Mouse (Mus musculus) heart, embryonic 16.5 days (tissue): Measurements from ENCODE around the gene Kif1c. TPM values are rescaled to one million over a fixed set of nuclear protein-coding genes. Genes with fewer than 3 reads are reported as not detected.

Source experiments
- ATAC-seq: fragments of 200-750 bp; cut with Nextera tagmentation; replicated peaks from 2 replicates; pipeline ENCODE4 v1.8.0; 2017; ENCODE audit warnings: moderate number of reproducible peaks; ENCODE audit not compliant: insufficient read depth, low FRiP score; ENCODE audit errors: extremely low read depth
- H3K27ac ChIP-seq: fragments of 300-500 bp; sonication (generic); 2 replicates; pipeline ENCODE4 v1.5.1; 2014; ENCODE audit warnings: mild to moderate bottlenecking, low read length, control low read depth, moderate library complexity
- H3K27me3 ChIP-seq: fragments of 300-500 bp; sonication (generic); 2 replicates; pipeline ENCODE4 v1.6.1; 2014; ENCODE audit warnings: low read length, mixed read lengths; ENCODE audit not compliant: control insufficient read depth, insufficient read depth
- H3K36me3 ChIP-seq: fragments of 300-500 bp; sonication (generic); 2 replicates; pipeline ENCODE4 v1.6.1; 2014; ENCODE audit not compliant: control insufficient read depth, insufficient read depth
- H3K4me1 ChIP-seq: fragments of 300-500 bp; sonication (generic); 2 replicates; pipeline ENCODE4 v1.6.1; 2014; ENCODE audit warnings: low read length, mixed read lengths; ENCODE audit not compliant: control insufficient read depth, insufficient read depth
- H3K4me2 ChIP-seq: fragments of 300-500 bp; sonication (generic); 2 replicates; pipeline ENCODE4 v1.6.1; 2014; ENCODE audit warnings: low read depth, mild to moderate bottlenecking, control low read depth, low read length
- H3K4me3 ChIP-seq: fragments of 300-500 bp; sonication (generic); 2 replicates; pipeline ENCODE4 v1.5.1; 2014; ENCODE audit warnings: mild to moderate bottlenecking, control low read depth, low read length
- H3K9ac ChIP-seq: fragments of 300-500 bp; sonication (generic); 2 replicates; pipeline ENCODE4 v1.6.1; 2014; ENCODE audit warnings: low read length, control low read depth
- H3K9me3 ChIP-seq: fragments of 300-500 bp; sonication (generic); replicated peaks from 2 replicates; pipeline ENCODE4 v1.6.1; 2016; ENCODE audit warnings: low read length; ENCODE audit not compliant: control insufficient read depth
- WGBS: fragments of 180-500 bp; shearing (Covaris S2); extraction: QIAGEN DNeasy Blood & Tissue Kit; methylation state at CpG from one replicate; pipeline ENCODE4 v1.1.7; 2014; 5-methylcytosine and 5-hydroxymethylcytosine counted together
- polyA plus RNA-seq: library from polyadenylated mRNA; unstranded; fragments of >200 nt; fragmentation: Nextera tagmentation; extraction: Ambion mirVana; gene quantifications from 2 replicates; pipeline ENCODE4 v1.2.1, GENCODE M21; 2015

Gene Kif1c
- polyA plus RNA-seq, 1 experiment from 2014 or later, result 5.2 TPM

GRCm38 (mm10) chr11:70655571-70656455, 44.5 kb upstream of the Kif1c start:
- Histone ChIP-seq H3K9ac (peak overlapping the region; percentile 78), H3K27ac (peak overlapping the region; percentile 96), H3K9me3 (no peaks in the 10 kb centered on the region), H3K4me1 (peaks cover 40% of the 10 kb centered on the region), H3K36me3 (peaks cover 25% of the 10 kb centered on the region), H3K4me3 (peak overlapping the region; percentile 74), H3K4me2 (peak overlapping the region; percentile 92), H3K27me3 (no peaks in the 10 kb centered on the region)
- WGBS, result under 1% methylated on average over 61 of the region's 61 CpGs
- ATAC-seq, result 0 out of 2 replicates have a peak, but pooled peaks have one; percentile 5

DNA sequence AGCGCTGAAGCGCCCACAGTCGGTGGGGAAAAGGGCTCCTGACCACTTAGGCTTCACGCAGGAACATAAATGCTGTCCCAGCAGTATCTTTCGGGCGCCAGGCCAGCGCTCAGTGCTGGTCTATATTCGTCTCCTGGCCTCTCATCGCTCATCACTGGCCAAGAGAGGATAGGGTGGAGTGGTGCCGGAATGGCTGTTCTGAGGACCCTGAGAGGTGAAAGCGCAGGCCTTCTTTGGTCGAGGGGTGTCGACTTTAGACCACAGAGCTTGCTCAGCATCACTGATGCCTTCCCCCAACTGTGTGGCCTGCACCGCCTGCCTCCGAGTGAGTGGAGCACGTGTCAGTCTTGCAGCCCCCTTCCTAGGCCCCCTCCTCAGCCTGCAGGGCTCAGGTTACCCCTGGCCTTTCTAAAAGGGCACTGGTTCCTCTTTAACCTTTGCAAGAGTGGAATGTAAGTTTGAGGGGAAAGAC, 43.9 kb upstream of the Kif1c start:
- Histone ChIP-seq H3K4me3 (peak overlapping the region; percentile 74), H3K27ac (peak overlapping the region; percentile 96), H3K9ac (peak overlapping the region; percentile 78), H3K9me3 (no peaks in the 10 kb centered on the region), H3K36me3 (peaks cover 19% of the 10 kb centered on the region), H3K27me3 (no peaks in the 10 kb centered on the region), H3K4me2 (peak overlapping the region; percentile 92), H3K4me1 (peaks cover 36% of the 10 kb centered on the region)
- ATAC-seq, result peak; percentile 66
- WGBS, result 9% methylated on average over 16 of the region's 16 CpGs

GRCm38 (mm10) chr11:70656964-70657363, 43.4 kb upstream of the Kif1c start, which contains the start of gene Eno3:
Eno3 (plus strand) TSS chr11:70657202.
- Histone ChIP-seq H3K27me3 (no peaks in the 10 kb centered on the region), H3K9me3 (no peaks in the 10 kb centered on the region), H3K4me1 (peaks cover 31% of the 10 kb centered on the region), H3K27ac (peak within 1 kb of the TSS; percentile 96), H3K4me2 (peak within 1 kb of the TSS; percentile 92), H3K9ac (peak within 1 kb of the TSS; percentile 78), H3K4me3 (peak within 1 kb of the TSS; percentile 74), H3K36me3 (peaks cover 15% of the 10 kb centered on the region)
- ATAC-seq, result peak; percentile 45
- WGBS, result 11% methylated on average over 3 of the region's 3 CpGs

DNA sequence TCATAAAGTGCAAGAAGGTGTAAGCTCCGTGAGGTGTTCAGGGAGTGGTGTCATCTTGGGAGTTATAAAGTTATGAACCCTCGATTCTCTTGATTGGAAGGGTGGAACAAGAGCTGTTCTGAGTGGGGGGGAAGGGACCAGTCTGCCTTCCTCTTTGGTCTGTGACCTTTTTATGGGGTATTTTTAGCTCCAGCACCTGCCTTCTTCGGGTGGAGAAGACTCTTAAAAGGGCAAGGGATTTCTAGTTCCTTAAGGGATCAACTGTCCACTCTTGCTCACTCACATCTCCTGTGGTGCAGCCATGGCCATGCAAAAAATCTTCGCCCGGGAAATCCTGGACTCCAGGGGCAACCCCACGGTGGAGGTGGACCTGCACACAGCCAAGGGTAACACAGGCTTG, 42.8 kb upstream of the Kif1c start:
- Histone ChIP-seq H3K9me3 (no peaks in the 10 kb centered on the region), H3K27me3 (no peaks in the 10 kb centered on the region), H3K9ac (peak overlapping the region; percentile 78), H3K27ac (peak overlapping the region; percentile 96), H3K4me2 (peak overlapping the region; percentile 92), H3K36me3 (peaks cover 13% of the 10 kb centered on the region), H3K4me1 (peaks cover 25% of the 10 kb centered on the region), H3K4me3 (peak overlapping the region; percentile 74)
- WGBS, result 36% methylated on average over 6 of the region's 6 CpGs
- ATAC-seq, result no peak

- peaks cover 25% of the 10 kb centered on the region for H3K4me1 ChIP-seq
Observed at GRCm38 (mm10) chr11:70657991-70658390, 42.4 kb upstream of the Kif1c start.

GRCm38 (mm10) chr11:70658521-70658920, 41.8 kb upstream of the Kif1c start:
- peaks cover 24% of the 10 kb centered on the region for H3K4me1 ChIP-seq
- no peak for ATAC-seq
- peak overlapping the region; percentile 74 for H3K4me3 ChIP-seq
- H3K27ac ChIP-seq, result peak overlapping the region; percentile 96; the same call in 1 of the 2 replicates
- H3K36me3 ChIP-seq, result peaks cover 18% of the 10 kb centered on the region
- 69% methylated on average over 5 of the region's 5 CpGs for WGBS
- H3K9ac ChIP-seq, result peak overlapping the region; percentile 78
- peak overlapping the region; percentile 92 for H3K4me2 ChIP-seq
- no peaks in the 10 kb centered on the region for H3K27me3 ChIP-seq
- H3K9me3 ChIP-seq, result no peaks in the 10 kb centered on the region

More at GRCm38 (mm10) chr11:70657991-70658390, 42.4 kb upstream of the Kif1c start:
- Histone ChIP-seq H3K36me3 (peaks cover 15% of the 10 kb centered on the region), H3K4me2 (peak overlapping the region; percentile 92), H3K9ac (peak overlapping the region; percentile 78), H3K4me3 (peak overlapping the region; percentile 74), H3K9me3 (no peaks in the 10 kb centered on the region), H3K27me3 (no peaks in the 10 kb centered on the region), H3K27ac (peak overlapping the region; percentile 96)
- 52% methylated on average over 9 of the region's 9 CpGs for WGBS
- no peak for ATAC-seq

GRCm38 (mm10) chr11:70658942-70659341, 41.4 kb upstream of the Kif1c start:
- Histone ChIP-seq H3K4me2 (peak overlapping the region; percentile 92), H3K4me1 (peaks cover 24% of the 10 kb centered on the region), H3K36me3 (peaks cover 22% of the 10 kb centered on the region), H3K27ac (peak overlapping the region; percentile 96; the same call in 1 of the 2 replicates), H3K9me3 (no peaks in the 10 kb centered on the region), H3K27me3 (no peaks in the 10 kb centered on the region), H3K4me3 (peak overlapping the region; percentile 74), H3K9ac (peak overlapping the region; percentile 78)
- ATAC-seq, result no peak
- WGBS, result 62% methylated on average over 8 of the region's 8 CpGs

DNA sequence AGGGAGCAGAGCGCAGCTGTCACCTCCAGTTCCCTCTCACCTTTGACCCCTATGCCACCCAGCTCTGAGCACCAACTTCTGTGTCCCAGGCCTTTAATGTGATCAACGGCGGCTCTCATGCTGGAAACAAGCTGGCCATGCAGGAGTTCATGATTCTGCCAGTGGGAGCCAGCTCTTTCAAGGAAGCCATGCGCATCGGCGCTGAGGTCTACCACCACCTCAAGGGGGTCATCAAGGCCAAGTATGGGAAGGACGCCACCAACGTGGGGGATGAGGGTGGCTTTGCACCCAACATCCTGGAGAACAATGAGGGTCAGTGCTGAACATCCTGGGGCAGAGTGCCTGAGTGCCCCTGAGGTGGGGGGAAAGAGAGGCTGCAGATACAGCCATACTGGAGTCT, 39.8 kb upstream of the Kif1c start:
- Histone ChIP-seq H3K4me2 (no peak overlapping the region), H3K4me1 (peaks cover 24% of the 10 kb centered on the region), H3K4me3 (no peak overlapping the region), H3K27me3 (no peaks in the 10 kb centered on the region), H3K36me3 (peaks cover 34% of the 10 kb centered on the region), H3K9me3 (no peaks in the 10 kb centered on the region), H3K27ac (no peak overlapping the region), H3K9ac (no peak overlapping the region)
- ATAC-seq, result no peak
- 87% methylated on average over 8 of the region's 8 CpGs for WGBS

DNA sequence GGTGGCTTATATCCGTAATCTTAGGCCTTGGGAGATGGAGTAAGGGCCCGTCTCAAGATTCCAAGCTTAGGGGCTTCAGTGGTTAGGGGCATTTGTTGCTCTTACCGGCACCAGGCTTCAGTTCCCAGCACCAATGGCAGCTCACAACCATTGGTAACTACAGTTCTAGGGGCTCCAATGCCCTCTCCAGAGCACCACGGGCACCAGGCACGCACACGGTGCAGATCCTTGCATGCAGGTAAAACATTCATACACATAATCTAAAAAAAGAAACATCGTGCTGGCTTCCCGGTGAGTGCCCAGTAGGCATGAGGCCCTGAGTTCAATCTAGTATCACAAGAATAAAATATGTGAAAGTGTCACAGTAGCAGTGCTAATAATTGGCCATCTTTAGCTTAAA, 37.2 kb upstream of the Kif1c start:
- Histone ChIP-seq H3K4me3 (no peak overlapping the region), H3K9ac (no peak overlapping the region), H3K9me3 (no peaks in the 10 kb centered on the region), H3K27me3 (no peaks in the 10 kb centered on the region), H3K4me1 (peaks cover 30% of the 10 kb centered on the region), H3K4me2 (no peak overlapping the region), H3K36me3 (peaks cover 42% of the 10 kb centered on the region), H3K27ac (peak overlapping the region; percentile 33)
- WGBS, result 68% methylated on average over 8 of the region's 8 CpGs
- ATAC-seq, result no peak
